Mouse (Mus musculus): ENCODE data around the gene Ipo4. TPM values are rescaled to one million over a fixed set of nuclear protein-coding genes. Genes with fewer than 3 reads are reported as not detected.

Gene Ipo4
- polyA plus RNA-seq (2015; fragmentation: Nextera tagmentation; extraction: Ambion mirVana) = 65.5 and 71.1 TPM in 2 replicates

- Histone ChIP-seq H3K27me3 (replicated peaks; ENCODE audit: control insufficient read depth, insufficient read depth, low read length) (no peaks in the 10 kb centered on the region), H3K4me1 (ENCODE audit: control insufficient read depth, insufficient read depth, low read length) (peaks cover 9% of the 10 kb centered on the region), H3K36me3 (ENCODE audit: control insufficient read depth, insufficient read depth, low read length) (peaks cover 31% of the 10 kb centered on the region), H3K9me3 (ENCODE audit: control insufficient read depth, low read length) (no peaks in the 10 kb centered on the region), H3K9ac (ENCODE audit: low read depth, low read length) (peak within 1 kb of the TSS; percentile 80), H3K4me2 (ENCODE audit: low read depth, low read length) (peak within 1 kb of the TSS; percentile 95), H3K4me3 (ENCODE audit: low read length) (peak within 1 kb of the TSS; percentile 74), H3K27ac (ENCODE audit: low read length) (peak within 1 kb of the TSS; percentile 78)
- ATAC-seq = peak; percentile 90
- WGBS = under 1% methylated on average over 33 of the region's 33 CpGs
These were observed at the start of gene Ipo4 for GRCm38 (mm10) chr14:55635523-55636007. Ipo4 (minus strand) TSS chr14:55635957.

GRCm38 (mm10) chr14:55682118-55682493 is 46.3 kb upstream of the Ipo4 start:
- Histone ChIP-seq H3K9me3 (ENCODE audit: control insufficient read depth, low read length) (no peaks in the 10 kb centered on the region), H3K4me3 (ENCODE audit: low read length) (peak overlapping the region; percentile 81), H3K9ac (ENCODE audit: low read depth, low read length) (peak overlapping the region; percentile 82), H3K27ac (ENCODE audit: low read length) (no peak overlapping the region), H3K27me3 (replicated peaks; ENCODE audit: control insufficient read depth, insufficient read depth, low read length) (no peaks in the 10 kb centered on the region), H3K36me3 (ENCODE audit: control insufficient read depth, insufficient read depth, low read length) (peaks cover 16% of the 10 kb centered on the region), H3K4me2 (ENCODE audit: low read depth, low read length) (peak overlapping the region; percentile 42), H3K4me1 (ENCODE audit: control insufficient read depth, insufficient read depth, low read length) (peaks cover 5% of the 10 kb centered on the region; the same call in 1 of the 2 replicates)
- 11% methylated on average over 3 of the region's 3 CpGs for WGBS
- ATAC-seq = peak; percentile 16

- H3K4me3 ChIP-seq (ENCODE audit: low read length) = peak within 1 kb of the TSS; percentile 81
- H3K36me3 ChIP-seq (ENCODE audit: control insufficient read depth, insufficient read depth, low read length) = peaks cover 16% of the 10 kb centered on the region
- H3K9me3 ChIP-seq (ENCODE audit: control insufficient read depth, low read length) = no peaks in the 10 kb centered on the region
- peaks cover 5% of the 10 kb centered on the region; the same call in 1 of the 2 replicates for H3K4me1 ChIP-seq (ENCODE audit: control insufficient read depth, insufficient read depth, low read length)
- under 1% methylated on average over 66 of the region's 66 CpGs for WGBS
- peak; percentile 98 for ATAC-seq
- no peaks in the 10 kb centered on the region for H3K27me3 ChIP-seq (replicated peaks; ENCODE audit: control insufficient read depth, insufficient read depth, low read length)
- peak within 1 kb of the TSS; percentile 82 for H3K4me2 ChIP-seq (ENCODE audit: low read depth, low read length)
- peak within 1 kb of the TSS; percentile 82 for H3K9ac ChIP-seq (ENCODE audit: low read depth, low read length)
- H3K27ac ChIP-seq (ENCODE audit: low read length) = peak within 1 kb of the TSS; percentile 91
These were observed 45.7 kb upstream of the Ipo4 start, which contains the start of gene Tinf2 for GRCm38 (mm10) chr14:55681160-55682117. Tinf2 (minus strand) TSS chr14:55681820.

GRCm38 (mm10) chr14:55677615-55678014 is 41.9 kb upstream of the Ipo4 start:
- H3K27ac ChIP-seq (ENCODE audit: low read length) = no peak overlapping the region
- H3K36me3 ChIP-seq (ENCODE audit: control insufficient read depth, insufficient read depth, low read length) = peaks cover 16% of the 10 kb centered on the region
- peaks cover 9% of the 10 kb centered on the region for H3K4me1 ChIP-seq (ENCODE audit: control insufficient read depth, insufficient read depth, low read length)
- no peak overlapping the region for H3K4me3 ChIP-seq (ENCODE audit: low read length)
- ATAC-seq = no peak
- H3K27me3 ChIP-seq (replicated peaks; ENCODE audit: control insufficient read depth, insufficient read depth, low read length) = no peaks in the 10 kb centered on the region
- H3K4me2 ChIP-seq (ENCODE audit: low read depth, low read length) = no peak overlapping the region
- WGBS = 84% methylated on average over 4 of the region's 4 CpGs
- H3K9me3 ChIP-seq (ENCODE audit: control insufficient read depth, low read length) = no peaks in the 10 kb centered on the region
- no peak overlapping the region for H3K9ac ChIP-seq (ENCODE audit: low read depth, low read length)

GRCm38 (mm10) chr14:55672741-55673060 is 36.9 kb upstream of the Ipo4 start:
- peak overlapping the region; percentile 77 for H3K4me2 ChIP-seq (ENCODE audit: low read depth, low read length)
- H3K9ac ChIP-seq (ENCODE audit: low read depth, low read length) = peak overlapping the region; percentile 68
- peak overlapping the region; percentile 79 for H3K27ac ChIP-seq (ENCODE audit: low read length)
- peak overlapping the region; percentile 73 for H3K4me3 ChIP-seq (ENCODE audit: low read length)
- peaks cover 14% of the 10 kb centered on the region for H3K4me1 ChIP-seq (ENCODE audit: control insufficient read depth, insufficient read depth, low read length)
- ATAC-seq = no peak
- H3K36me3 ChIP-seq (ENCODE audit: control insufficient read depth, insufficient read depth, low read length) = no peaks in the 10 kb centered on the region; the same call in 1 of the 2 replicates
- no peaks in the 10 kb centered on the region for H3K9me3 ChIP-seq (ENCODE audit: control insufficient read depth, low read length)
- WGBS = 75% methylated on average over 7 of the region's 7 CpGs
- H3K27me3 ChIP-seq (replicated peaks; ENCODE audit: control insufficient read depth, insufficient read depth, low read length) = no peaks in the 10 kb centered on the region

- H3K27ac ChIP-seq (ENCODE audit: low read length) = peak within 1 kb of the TSS; percentile 89
- WGBS = under 1% methylated on average over 38 of the region's 38 CpGs
- no peaks in the 10 kb centered on the region for H3K9me3 ChIP-seq (ENCODE audit: control insufficient read depth, low read length)
- H3K27me3 ChIP-seq (replicated peaks; ENCODE audit: control insufficient read depth, insufficient read depth, low read length) = no peaks in the 10 kb centered on the region
- peak within 1 kb of the TSS; percentile 89 for H3K9ac ChIP-seq (ENCODE audit: low read depth, low read length)
- H3K4me2 ChIP-seq (ENCODE audit: low read depth, low read length) = peak within 1 kb of the TSS; percentile 88
- peaks cover 14% of the 10 kb centered on the region for H3K4me1 ChIP-seq (ENCODE audit: control insufficient read depth, insufficient read depth, low read length)
- no peaks in the 10 kb centered on the region; the same call in 1 of the 2 replicates for H3K36me3 ChIP-seq (ENCODE audit: control insufficient read depth, insufficient read depth, low read length)
- H3K4me3 ChIP-seq (ENCODE audit: low read length) = peak within 1 kb of the TSS; percentile 73
- peak; percentile 99 for ATAC-seq
These were observed 36.3 kb upstream of the Ipo4 start, which contains the start of the genes Gmpr2 and Nedd8 for GRCm38 (mm10) chr14:55671833-55672740. Gmpr2 (plus strand) TSS chr14:55671941. Nedd8 (minus strand) TSS chr14:55672124.

- Histone ChIP-seq H3K27me3 (replicated peaks; ENCODE audit: control insufficient read depth, insufficient read depth, low read length) (no peaks in the 10 kb centered on the region), H3K4me2 (ENCODE audit: low read depth, low read length) (peak overlapping the region; percentile 88), H3K4me3 (ENCODE audit: low read length) (peak overlapping the region; percentile 73), H3K9ac (ENCODE audit: low read depth, low read length) (peak overlapping the region; percentile 89), H3K36me3 (ENCODE audit: control insufficient read depth, insufficient read depth, low read length) (no peaks in the 10 kb centered on the region), H3K27ac (ENCODE audit: low read length) (peak overlapping the region; percentile 89), H3K4me1 (ENCODE audit: control insufficient read depth, insufficient read depth, low read length) (peaks cover 14% of the 10 kb centered on the region), H3K9me3 (ENCODE audit: control insufficient read depth, low read length) (no peaks in the 10 kb centered on the region)
- WGBS = 0% methylated on average over 12 of the region's 12 CpGs
- peak; percentile 58 for ATAC-seq
These were observed 35.7 kb upstream of the Ipo4 start for GRCm38 (mm10) chr14:55671486-55671832.

- no peak overlapping the region for H3K9ac ChIP-seq (ENCODE audit: low read depth, low read length)
- 0 out of 2 replicates have a peak, but pooled peaks cover 6% of the 10 kb centered on the region for H3K36me3 ChIP-seq (ENCODE audit: control insufficient read depth, insufficient read depth, low read length)
- H3K4me3 ChIP-seq (ENCODE audit: low read length) = peak overlapping the region; percentile 72
- no peaks in the 10 kb centered on the region for H3K27me3 ChIP-seq (replicated peaks; ENCODE audit: control insufficient read depth, insufficient read depth, low read length)
- H3K27ac ChIP-seq (ENCODE audit: low read length) = no peak overlapping the region
- ATAC-seq = no peak
- peaks cover 8% of the 10 kb centered on the region; the same call in 1 of the 2 replicates for H3K4me1 ChIP-seq (ENCODE audit: control insufficient read depth, insufficient read depth, low read length)
- H3K9me3 ChIP-seq (ENCODE audit: control insufficient read depth, low read length) = no peaks in the 10 kb centered on the region
- 52% methylated on average over 2 of the region's 2 CpGs for WGBS
- no peak overlapping the region for H3K4me2 ChIP-seq (ENCODE audit: low read depth, low read length)
These were observed 24.9 kb upstream of the Ipo4 start for GRCm38 (mm10) chr14:55660636-55661035.
